In the genomic region with DNA sequence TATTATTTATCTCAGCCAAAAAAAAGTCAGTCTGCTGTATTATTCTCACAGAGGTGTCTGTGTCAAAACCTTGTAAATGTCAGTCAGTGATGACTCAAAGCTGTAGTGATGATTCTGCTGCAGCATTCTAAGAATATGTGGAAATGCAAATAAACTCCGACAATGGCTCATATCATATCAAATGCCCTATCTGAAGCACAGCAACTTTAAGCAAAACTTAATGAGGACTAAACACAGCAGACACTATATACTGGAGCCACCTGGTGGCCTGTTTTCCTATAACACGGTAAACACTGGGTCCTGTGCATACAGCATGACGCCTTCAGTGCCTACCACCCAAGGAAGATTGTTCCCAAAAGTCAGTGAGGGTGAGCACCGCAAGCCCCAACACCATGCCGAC, we compare ENCODE assay signal across 8 mouse cellular contexts. TPM values are rescaled to one million over a fixed set of nuclear protein-coding genes. Genes with fewer than 3 reads are reported as not detected.
DNase-seq lines count a peak whose midpoint lies in the region; ATAC-seq and TF ChIP-seq lines count a peak whose summit lies in the region.

No protein-coding gene starts in this region.

- dilution Hi-C loops in CH12.LX (cut with MboI; ENCODE audit: extremely low pct_ligation_motif_present, extremely low pct_unique_long_range_greater_than_20kb, low sequenced_read_pairs), result no loop called here

- H3K9ac ChIP-seq in heart, embryonic 12.5 days, result no peak overlapping the region
- no peak overlapping the region for H3K9ac ChIP-seq in CH12.LX (ENCODE audit: insufficient read depth, low read depth)

- no peak overlapping the region for H3K4me2 ChIP-seq in heart, embryonic 12.5 days
- H3K4me2 ChIP-seq in CH12.LX (ENCODE audit: insufficient read depth, low read depth, poor library complexity, severe bottlenecking), result 0 out of 2 replicates have a peak overlapping the region, but pooled peaks have one; percentile 9

- WGBS in heart, embryonic 12.5 days, result 38% methylated on average over 5 of the region's 5 CpGs

- intact Hi-C loops in heart, postnatal 10 days (cut with DNase I), result loop anchor here (1.0 to 5.0 kb wide), 5 partner anchors 83 to 505 kb away; no protein-coding TSS in a partner anchor

- in situ Hi-C loops in CH12.LX (cut with MboI; ENCODE audit: low pct_ligation_motif_present, low pct_unique_long_range_greater_than_20kb, low sequenced_read_pairs), result no loop called here

- H3K27me3 ChIP-seq in heart, embryonic 12.5 days (replicated peaks), result no peaks in the 10 kb centered on the region
- no peaks in the 10 kb centered on the region for H3K27me3 ChIP-seq in CH12.LX (replicated peaks)
- no peaks in the 10 kb centered on the region for H3K27me3 ChIP-seq in splenic B cell, adult 2 months (ENCODE audit: control insufficient read depth, insufficient read depth, low read length, poor library complexity, severe bottlenecking)

- TF ChIP-seq CTCF in CH12.LX (conservative IDR thresholded peaks at IDR 0.05 in 1 of 2, IDR thresholded peaks at IDR 0.05 in 1 of 2; ENCODE audit: low read depth in 2 of 2, low read length in 2 of 2), result peak; percentile 34 to 73; a peak in 2 of 4 replicates

- H3K27ac ChIP-seq in heart, embryonic 12.5 days (ENCODE audit: poor library complexity, severe bottlenecking), result no peak overlapping the region
- no peak overlapping the region for H3K27ac ChIP-seq in CH12.LX (ENCODE audit: insufficient read depth, low read depth)

- no peaks in the 10 kb centered on the region for H3K9me3 ChIP-seq in heart, embryonic 12.5 days (replicated peaks)
- no peaks in the 10 kb centered on the region for H3K9me3 ChIP-seq in CH12.LX (replicated peaks; ENCODE audit: low read length)

- ATAC-seq in heart, embryonic 12.5 days (ENCODE audit: insufficient number of reproducible peaks, low FRiP score), result no peak
- peak; percentile 88 for ATAC-seq in megakaryocyte progenitor cell, adult 5-6 weeks (replicated peaks; ENCODE audit: poor library complexity)

- TF ChIP-seq EP300 in CH12.LX (IDR thresholded peaks at IDR 0.05; ENCODE audit: low read length), result no peak

- DNase-seq in heart, adult 11 months, result peak; percentile 92
- DNase-seq in CH12.LX (ENCODE audit: extremely low read depth), result peak; percentile 78
- peak; percentile 26 to 48 for DNase-seq in cerebellum, postnatal 10 days
- peak; percentile 59 to 62 for DNase-seq in heart, postnatal 10 days
- peak; percentile 69 to 72 for DNase-seq in kidney, postnatal 4 days
- peak; percentile 61 for DNase-seq in splenic B cell, adult 2 months (ENCODE audit: low read depth, low spot score)

- 0 out of 2 replicates have a peak, but pooled peaks cover 6% of the 10 kb centered on the region for H3K4me1 ChIP-seq in heart, embryonic 12.5 days (replicated peaks)
- H3K4me1 ChIP-seq in CH12.LX (ENCODE audit: control insufficient read depth in 1 of 2, insufficient read depth in 2 of 2), result peaks cover 0 to 23% of the 10 kb centered on the region in 2 experiments; a peak in 2 of 4 replicates

- TF ChIP-seq POLR2A in CH12.LX (IDR thresholded peaks at IDR 0.05; ENCODE audit: low read depth, low read length), result no peak

- peak; percentile 70 for TF ChIP-seq RAD21 in CH12.LX (IDR thresholded peaks at IDR 0.05; ENCODE audit: low read depth, low read length)

- H3K36me3 ChIP-seq in heart, embryonic 12.5 days, result no peaks in the 10 kb centered on the region
- H3K36me3 ChIP-seq in CH12.LX (replicated peaks in 1 of 2; ENCODE audit: control insufficient read depth in 1 of 2, insufficient read depth in 1 of 2, low read length in 1 of 2), result no peaks in the 10 kb centered on the region
- H3K36me3 ChIP-seq in splenic B cell, adult 2 months (ENCODE audit: control insufficient read depth, insufficient read depth, low read length, poor library complexity, severe bottlenecking), result no peaks in the 10 kb centered on the region

- H3K4me3 ChIP-seq in heart, embryonic 12.5 days, result no peak overlapping the region
- H3K4me3 ChIP-seq in CH12.LX (replicated peaks in 1 of 3; ENCODE audit: low read depth in 2 of 3, low read length in 2 of 3, poor library complexity in 1 of 3), result no peak overlapping the region

- no peaks in the 10 kb centered on the region for H3K79me2 ChIP-seq in CH12.LX (replicated peaks; ENCODE audit: control insufficient read depth, extremely low read depth, insufficient read depth, poor library complexity, severe bottlenecking)

TF ChIP-seq in CH12.LX, 34 proteins besides CTCF, POLR2A, EP300 and RAD21:
- TF ChIP-seq RCOR1 (conservative IDR thresholded peaks at IDR 0.05; ENCODE audit: low read depth, low read length) (no peak), CHD1 (IDR thresholded peaks at IDR 0.05; ENCODE audit: low read depth, low read length) (no peak), MEF2A (IDR thresholded peaks at IDR 0.05; ENCODE audit: borderline replicate concordance, low read depth, low read length) (no peak), USF2 (conservative IDR thresholded peaks at IDR 0.05; ENCODE audit: low read depth, low read length) (no peak), JUND (conservative IDR thresholded peaks at IDR 0.05; ENCODE audit: low read depth, low read length) (peak; percentile 78), SMC3 (IDR thresholded peaks at IDR 0.05; ENCODE audit: low read depth, low read length) (peak; percentile 84), CHD2 (IDR thresholded peaks at IDR 0.05; ENCODE audit: low read length) (no peak), MXI1 (IDR thresholded peaks at IDR 0.05; ENCODE audit: low read depth, low read length) (no peak), JUN (IDR thresholded peaks at IDR 0.05; ENCODE audit: insufficient read depth, low read depth, low read length) (no peak; the same call in 1 of the 2 replicates), ZKSCAN1 (IDR thresholded peaks at IDR 0.05; ENCODE audit: borderline replicate concordance, low read depth, low read length) (no peak), PAX5 (IDR thresholded peaks at IDR 0.05; ENCODE audit: low read length) (no peak), ETS1 (conservative IDR thresholded peaks at IDR 0.05; ENCODE audit: low read depth, low read length) (no peak; the same call in 1 of the 2 replicates), BHLHE40 (IDR thresholded peaks at IDR 0.05; ENCODE audit: low read depth, low read length) (no peak), HCFC1 (IDR thresholded peaks at IDR 0.05; ENCODE audit: low read depth, low read length) (no peak), NRF1 (IDR thresholded peaks at IDR 0.05; ENCODE audit: low read depth, low read length) (no peak), ZC3H11A (IDR thresholded peaks at IDR 0.05; ENCODE audit: low read depth, low read length) (peak; percentile 4; the same call in 1 of the 2 replicates), SIN3A (IDR thresholded peaks at IDR 0.05; ENCODE audit: low read length) (no peak), MAZ (IDR thresholded peaks at IDR 0.05; ENCODE audit: low read depth, low read length) (no peak), POLR2AphosphoS2 (IDR thresholded peaks at IDR 0.05; ENCODE audit: low read depth, low read length) (no peak), USF1 (IDR thresholded peaks at IDR 0.05; ENCODE audit: low read depth, low read length) (no peak), MAFK (IDR thresholded peaks at IDR 0.05; ENCODE audit: insufficient replicate concordance, low read length) (no peak), ZMIZ1 (IDR thresholded peaks at IDR 0.05; ENCODE audit: low read depth, low read length) (no peak), GABPA (IDR thresholded peaks at IDR 0.05; ENCODE audit: insufficient replicate concordance, low read depth, low read length) (no peak), ELF1 (IDR thresholded peaks at IDR 0.05; ENCODE audit: low read depth, low read length) (no peak), E2F4 (IDR thresholded peaks at IDR 0.05; ENCODE audit: insufficient replicate concordance, low read depth, low read length) (no peak), MYC (IDR thresholded peaks at IDR 0.05; ENCODE audit: low read depth, low read length) (no peak), IRF4 (IDR thresholded peaks at IDR 0.05; ENCODE audit: low read depth, low read length) (peak; percentile 67; the same call in 1 of the 2 replicates), MAX (IDR thresholded peaks at IDR 0.05; ENCODE audit: low read length) (no peak), ZNF384 (IDR thresholded peaks at IDR 0.05; ENCODE audit: low read depth, low read length) (no peak), TCF12 (IDR thresholded peaks at IDR 0.05; ENCODE audit: low read depth, low read length) (no peak), NELFE (IDR thresholded peaks at IDR 0.05; ENCODE audit: low read depth, low read length) (no peak), UBTF (IDR thresholded peaks at IDR 0.05; ENCODE audit: low read depth, low read length) (no peak)

RNA-seq across cellular contexts. Expression of gene Gmds, which starts 41.1 kb away (rescaled TPM):
- polyA plus RNA-seq in heart, embryonic 12.5 days (2016; fragmentation: Nextera tagmentation; extraction: Ambion mirVana), result 26.7 and 26.9 TPM in 2 replicates
- total RNA-seq in CH12.LX (2012; rRNA removed) (11.0 and 12.3 TPM in 2 replicates), CH12.LX (2014; rRNA removed) (15.1 and 18.2 TPM in 2 replicates)
- 17.0 and 19.3 TPM in 2 replicates for polyA plus RNA-seq in CH12.LX (2012; ENCODE audit: insufficient read length, low read depth)
- total RNA-seq in heart, postnatal 10 days (2021), result 1 to 10 TPM; 8.6 to 8.8 TPM
- 28.0 and 28.3 TPM in 2 replicates for total RNA-seq in megakaryocyte progenitor cell, adult 5-6 weeks (2015)
- 30.1 and 33.6 TPM in 2 replicates for total RNA-seq in megakaryocyte progenitor cell, adult 5-6 weeks (2017)

Comparison
In these comparisons a context has a peak if more than half of its experiments do, and no peak if none do; other contexts are left out.
1. DNase-seq: peak in every context shown above with its lines; median percentile 92 in heart, adult 11 months; 78 in CH12.LX; 70 in kidney, postnatal 4 days; 61 in splenic B cell, adult 2 months; 60 in heart, postnatal 10 days; 37 in cerebellum, postnatal 10 days.